Mouse (Mus musculus) embryonic facial prominence, embryonic 15.5 days (tissue): ENCODE data around the gene Ube2s. TPM values are rescaled to one million over a fixed set of nuclear protein-coding genes. Genes with fewer than 3 reads are reported as not detected.

ENCODE experiments used
- ATAC-seq: fragments of 200-750 bp; cut with Nextera tagmentation; 2 replicates; pipeline ENCODE4 v1.8.0; 2017; ENCODE audit warnings: low read depth, moderate TSS enrichment; ENCODE audit not compliant: insufficient number of reproducible peaks, low FRiP score, low TSS enrichment
- H3K27ac ChIP-seq: fragments of 300-500 bp; sonication (generic); replicated peaks from 2 replicates; pipeline ENCODE4 v1.5.1; 2015; ENCODE audit warnings: mild to moderate bottlenecking, inconsistent platforms
- H3K27me3 ChIP-seq: fragments of 300-500 bp; sonication (generic); 2 replicates; pipeline ENCODE4 v1.6.1; 2015; ENCODE audit warnings: inconsistent platforms
- H3K36me3 ChIP-seq: fragments of 300-500 bp; sonication (generic); 2 replicates; pipeline ENCODE4 v1.6.1; 2015; ENCODE audit warnings: mild to moderate bottlenecking, inconsistent platforms
- H3K4me1 ChIP-seq: fragments of 300-500 bp; sonication (generic); 2 replicates; pipeline ENCODE4 v1.6.1; 2015; ENCODE audit warnings: inconsistent platforms
- H3K4me2 ChIP-seq: fragments of 300-500 bp; sonication (generic); replicated peaks from 2 replicates; pipeline ENCODE4 v1.6.1; 2015; ENCODE audit warnings: mild to moderate bottlenecking, inconsistent platforms
- H3K4me3 ChIP-seq: fragments of 300-500 bp; sonication (generic); replicated peaks from 2 replicates; pipeline ENCODE4 v1.5.1; 2015; ENCODE audit warnings: mild to moderate bottlenecking, inconsistent platforms
- H3K9ac ChIP-seq: fragments of 300-500 bp; sonication (generic); 2 replicates; pipeline ENCODE4 v1.6.1; 2015; ENCODE audit warnings: inconsistent platforms
- H3K9me3 ChIP-seq: fragments of 300-500 bp; sonication (generic); replicated peaks from 2 replicates; pipeline ENCODE4 v1.6.1; 2016; ENCODE audit warnings: inconsistent platforms
- WGBS: fragments of 180-500 bp; shearing (Covaris S2); methylation state at CpG from one replicate; pipeline ENCODE4 v1.1.7; 2015; 5-methylcytosine and 5-hydroxymethylcytosine counted together
- polyA plus RNA-seq: library from polyadenylated mRNA; unstranded; fragments of >200 nt; fragmentation: Nextera tagmentation; extraction: Ambion mirVana; gene quantifications from 2 replicates; pipeline ENCODE4 v1.2.1, GENCODE M21; 2015

Gene Ube2s
- polyA plus RNA-seq, 1 experiment from 2014 or later = 351 TPM

- WGBS = under 1% methylated on average over 53 of the region's 54 CpGs
- peak; percentile 89 for ATAC-seq
- peak within 1 kb of the TSS; percentile 93 for H3K9ac ChIP-seq
These were observed 19.8 kb downstream of the Ube2s start, which contains the start of gene Rpl28 for GRCm38 (mm10) chr7:4792278-4793212. Gene Rpl28 (plus strand): TSS chr7:4792874.

GRCm38 (mm10) chr7:4789436-4789935 lies 22.9 kb downstream of the Ube2s start, which contains the start of gene Tmem238:
Gene Tmem238 (minus strand): TSS chr7:4789656.
- Histone ChIP-seq H3K4me1 (peaks cover 22% of the 10 kb centered on the region), H3K4me3 (peak within 1 kb of the TSS; percentile 57), H3K4me2 (peak within 1 kb of the TSS; percentile 92), H3K27ac (peak within 1 kb of the TSS; percentile 40), H3K9ac (peak within 1 kb of the TSS; percentile 60), H3K27me3 (peaks cover 10% of the 10 kb centered on the region), H3K36me3 (peaks cover 8% of the 10 kb centered on the region; the same call in 1 of the 2 replicates), H3K9me3 (no peaks in the 10 kb centered on the region)
- WGBS = 7% methylated on average over 40 of the region's 40 CpGs
- ATAC-seq = 0 out of 2 replicates have a peak, but pooled peaks have one; percentile 26

More at GRCm38 (mm10) chr7:4792278-4793212, 19.8 kb downstream of the Ube2s start, which contains the start of gene Rpl28:
- Histone ChIP-seq H3K9me3 (no peaks in the 10 kb centered on the region), H3K36me3 (peaks cover 36% of the 10 kb centered on the region), H3K27ac (peak within 1 kb of the TSS; percentile 97), H3K4me3 (peak within 1 kb of the TSS; percentile 87), H3K4me2 (peak within 1 kb of the TSS; percentile 65), H3K4me1 (peaks cover 28% of the 10 kb centered on the region), H3K27me3 (peaks cover 10% of the 10 kb centered on the region)

GRCm38 (mm10) chr7:4788499-4789435 lies 23.6 kb downstream of the Ube2s start:
- peaks cover 10% of the 10 kb centered on the region for H3K27me3 ChIP-seq
- ATAC-seq = peak; percentile 53
- H3K27ac ChIP-seq = peak overlapping the region; percentile 40
- H3K4me3 ChIP-seq = peak overlapping the region; percentile 57
- H3K36me3 ChIP-seq = 0 out of 2 replicates have a peak, but pooled peaks cover under 1% of the 10 kb centered on the region
- peak overlapping the region; percentile 60 for H3K9ac ChIP-seq
- 1% methylated on average over 64 of the region's 64 CpGs for WGBS
- peaks cover 14% of the 10 kb centered on the region for H3K4me1 ChIP-seq
- peak overlapping the region; percentile 92 for H3K4me2 ChIP-seq
- H3K9me3 ChIP-seq = no peaks in the 10 kb centered on the region

GRCm38 (mm10) chr7:4783667-4784268 lies 28.6 kb downstream of the Ube2s start:
- WGBS = 75% methylated on average over 14 of the region's 14 CpGs
- no peak overlapping the region for H3K9ac ChIP-seq
- ATAC-seq = no peak

GRCm38 (mm10) chr7:4782759-4783158 lies 29.6 kb downstream of the Ube2s start, which contains the start of the genes Il11 and Tmem190:
Gene Il11 (minus strand): TSS chr7:4782859.
Gene Tmem190 (plus strand): TSS chr7:4782937.
- no peaks in the 10 kb centered on the region for H3K9me3 ChIP-seq
- no peak for ATAC-seq
- 79% methylated on average over 2 of the region's 2 CpGs for WGBS
- H3K27me3 ChIP-seq = peaks cover 20% of the 10 kb centered on the region
- H3K4me2 ChIP-seq = no peak within 1 kb of the TSS
- H3K4me3 ChIP-seq = no peak within 1 kb of the TSS
- H3K27ac ChIP-seq = no peak within 1 kb of the TSS
- H3K4me1 ChIP-seq = peaks cover 2% of the 10 kb centered on the region; the same call in 1 of the 2 replicates
- H3K36me3 ChIP-seq = no peaks in the 10 kb centered on the region
- H3K9ac ChIP-seq = no peak within 1 kb of the TSS

More at GRCm38 (mm10) chr7:4783667-4784268, 28.6 kb downstream of the Ube2s start:
- Histone ChIP-seq H3K4me3 (no peak overlapping the region), H3K36me3 (no peaks in the 10 kb centered on the region), H3K4me1 (peaks cover 7% of the 10 kb centered on the region), H3K27me3 (peaks cover 9% of the 10 kb centered on the region), H3K9me3 (no peaks in the 10 kb centered on the region), H3K4me2 (no peak overlapping the region), H3K27ac (no peak overlapping the region)

GRCm38 (mm10) chr7:4782130-4782529 lies 30.3 kb downstream of the Ube2s start:
- Histone ChIP-seq H3K4me1 (peaks cover 8% of the 10 kb centered on the region; the same call in 1 of the 2 replicates), H3K9me3 (no peaks in the 10 kb centered on the region), H3K27me3 (peaks cover 26% of the 10 kb centered on the region), H3K4me3 (no peak overlapping the region), H3K27ac (no peak overlapping the region), H3K36me3 (no peaks in the 10 kb centered on the region), H3K4me2 (no peak overlapping the region), H3K9ac (no peak overlapping the region)
- no peak for ATAC-seq
- WGBS = 53% methylated on average over 3 of the region's 3 CpGs

- H3K4me1 ChIP-seq = peaks cover 15% of the 10 kb centered on the region; the same call in 1 of the 2 replicates
- no peak overlapping the region for H3K9ac ChIP-seq
- no peaks in the 10 kb centered on the region for H3K9me3 ChIP-seq
- no peak for ATAC-seq
- H3K27me3 ChIP-seq = peaks cover 47% of the 10 kb centered on the region
- no peak overlapping the region for H3K27ac ChIP-seq
- H3K4me3 ChIP-seq = no peak overlapping the region
- WGBS = 28% methylated on average over 5 of the region's 5 CpGs
- no peak overlapping the region for H3K4me2 ChIP-seq
- H3K36me3 ChIP-seq = no peaks in the 10 kb centered on the region
These were observed 32.5 kb downstream of the Ube2s start for GRCm38 (mm10) chr7:4779921-4780320.

- Histone ChIP-seq H3K4me1 (peaks cover 15% of the 10 kb centered on the region; the same call in 1 of the 2 replicates), H3K27me3 (peaks cover 52% of the 10 kb centered on the region), H3K4me2 (peak overlapping the region; percentile 65; the same call in 1 of the 2 replicates), H3K9ac (no peak overlapping the region), H3K27ac (no peak overlapping the region), H3K4me3 (peak overlapping the region; percentile 37; the same call in 1 of the 2 replicates), H3K36me3 (no peaks in the 10 kb centered on the region), H3K9me3 (no peaks in the 10 kb centered on the region)
- no peak for ATAC-seq
- 6% methylated on average over 18 of the region's 20 CpGs for WGBS
These were observed 34.3 kb downstream of the Ube2s start for GRCm38 (mm10) chr7:4777851-4778637.

GRCm38 (mm10) chr7:4776861-4777830 lies 35.2 kb downstream of the Ube2s start:
- H3K9ac ChIP-seq = peak overlapping the region; percentile 26; the same call in 1 of the 2 replicates
- ATAC-seq = peak; percentile 71

More at GRCm38 (mm10) chr7:4776861-4777830, 35.2 kb downstream of the Ube2s start:
- Histone ChIP-seq H3K4me1 (peaks cover 15% of the 10 kb centered on the region; the same call in 1 of the 2 replicates), H3K27ac (no peak overlapping the region), H3K27me3 (peaks cover 52% of the 10 kb centered on the region), H3K4me3 (peak overlapping the region; percentile 37), H3K36me3 (no peaks in the 10 kb centered on the region), H3K4me2 (peak overlapping the region; percentile 65), H3K9me3 (no peaks in the 10 kb centered on the region)
- WGBS = 1% methylated on average over 53 of the region's 56 CpGs
